Mouse (Mus musculus) spleen, adult 18-20 months (tissue): Measurements from ENCODE around the gene Tmeff1.
A peak's percentile ranks its signal among the peaks of the same experiment; 100 is the strongest.
"Not testable (repeated sequence)": the region's sequence is repeated elsewhere in the genome, so short reads cannot be mapped to it uniquely, and the experiment has no call there.

Experiments used
- DNase-seq, 2 experiments: peaks; one replicate each; pipeline ENCODE4 v3.0.0; 2022; ENCODE audit warnings: mixed read lengths in 2 of 2

The Tmeff1 gene

DNA sequence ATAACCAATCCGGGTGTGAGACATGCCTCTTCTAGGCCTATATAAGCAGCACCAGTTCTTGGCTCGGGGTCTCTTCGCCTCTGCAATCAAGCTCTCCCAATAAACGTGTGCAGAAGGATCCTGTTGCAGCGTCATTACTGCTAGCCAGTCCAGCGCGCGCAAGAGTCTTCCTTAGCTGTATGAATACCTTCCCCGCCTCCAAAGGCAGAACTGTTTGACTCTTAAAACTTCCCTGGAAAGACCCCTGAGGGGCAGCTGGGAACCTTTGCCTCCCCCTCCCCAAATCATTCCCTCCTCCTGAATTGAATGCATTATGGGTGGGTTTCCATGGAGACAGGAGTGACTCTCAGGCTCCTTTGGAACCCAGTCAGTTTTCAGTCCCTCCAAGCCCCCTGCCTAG lies 93.8 kb downstream of the Tmeff1 start:
- DNase-seq, result no peak

- not testable (repeated sequence) for DNase-seq
Observed at GRCm38 (mm10) chr4:48679728-48680127, 94.8 kb downstream of the Tmeff1 start.

DNA sequence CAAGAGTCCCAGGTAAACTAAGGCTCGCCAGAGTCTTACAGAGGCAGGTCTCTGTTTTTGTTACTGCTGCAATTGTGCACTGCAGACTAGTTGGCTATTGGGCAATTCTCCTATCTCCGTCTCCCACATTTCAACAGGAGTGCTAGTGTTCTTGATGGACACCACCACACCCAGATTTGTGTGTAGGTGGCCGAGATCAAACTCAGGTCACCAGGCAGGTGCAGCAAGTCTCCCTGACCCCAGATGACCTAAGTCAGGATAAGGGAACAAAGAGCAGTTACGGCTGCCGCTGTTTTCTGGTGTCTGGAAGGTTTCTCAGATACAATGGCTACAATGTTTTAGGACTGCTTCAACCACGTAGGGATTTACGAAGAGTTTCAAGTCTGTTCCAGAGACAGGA lies 95.2 kb downstream of the Tmeff1 start:
- no peak for DNase-seq

DNA sequence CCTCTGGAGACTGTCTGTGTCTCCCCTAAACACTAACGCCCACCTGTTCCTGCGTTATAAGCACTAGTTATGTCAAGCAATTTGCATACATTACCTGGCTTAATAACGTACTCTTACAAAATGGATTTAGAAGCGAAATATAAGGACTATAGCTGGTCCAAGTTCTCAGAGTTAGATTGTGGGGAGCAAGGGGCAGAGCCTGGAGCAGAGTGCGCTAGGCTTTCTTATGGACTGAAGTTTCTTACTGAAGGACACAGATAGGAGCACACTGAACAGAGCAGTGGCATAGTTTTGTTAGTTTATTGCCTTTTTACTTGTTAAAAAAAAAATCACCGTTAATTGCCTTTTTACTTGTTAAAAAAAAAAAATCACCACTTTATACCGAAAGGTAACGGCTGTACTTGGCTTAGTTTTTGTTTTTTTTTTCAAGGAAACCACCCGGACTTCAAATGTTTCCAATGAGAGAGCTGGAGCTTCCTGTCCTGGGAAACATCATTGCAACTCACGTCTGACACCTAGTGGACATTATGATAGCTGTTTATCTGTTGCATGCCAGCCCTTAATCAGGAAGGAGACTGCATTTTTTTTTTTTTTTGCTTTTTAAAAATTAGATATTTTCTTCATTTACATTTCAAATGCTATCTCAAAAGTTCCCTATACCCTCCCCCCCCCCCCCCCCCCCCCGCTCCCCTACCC lies 95.8 kb downstream of the Tmeff1 start:
- no peak for DNase-seq

- DNase-seq, result no peak
Observed at GRCm38 (mm10) chr4:48683126-48683525, 98.2 kb downstream of the Tmeff1 start.

DNA sequence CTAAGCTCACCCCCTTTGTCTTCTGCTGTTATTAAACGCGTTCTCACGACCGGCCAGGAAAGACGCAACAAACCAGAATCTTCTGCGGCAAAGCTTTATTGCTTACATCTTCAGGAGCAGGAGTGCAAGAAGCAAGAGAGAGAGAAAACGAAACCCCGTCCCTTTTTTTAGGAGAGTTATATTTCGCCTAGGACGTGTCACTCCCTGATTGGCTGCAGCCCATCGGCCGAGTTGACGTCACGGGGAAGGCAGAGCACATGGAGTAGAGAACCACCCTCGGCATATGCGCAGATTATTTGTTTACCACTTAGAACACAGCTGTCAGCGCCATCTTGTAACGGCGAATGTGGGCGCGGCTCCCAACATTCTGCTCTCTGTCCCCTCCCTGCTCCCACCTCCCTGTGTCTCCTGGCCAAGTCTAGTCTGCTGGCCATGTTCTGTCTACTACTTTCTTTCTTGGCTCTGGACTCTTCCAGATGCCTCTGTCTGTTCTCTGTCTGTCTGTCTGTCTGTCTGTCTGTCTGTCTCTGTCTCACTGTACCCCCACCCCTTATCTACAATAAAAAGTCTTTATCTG lies 98.7 kb downstream of the Tmeff1 start:
- not testable (repeated sequence) for DNase-seq

DNA sequence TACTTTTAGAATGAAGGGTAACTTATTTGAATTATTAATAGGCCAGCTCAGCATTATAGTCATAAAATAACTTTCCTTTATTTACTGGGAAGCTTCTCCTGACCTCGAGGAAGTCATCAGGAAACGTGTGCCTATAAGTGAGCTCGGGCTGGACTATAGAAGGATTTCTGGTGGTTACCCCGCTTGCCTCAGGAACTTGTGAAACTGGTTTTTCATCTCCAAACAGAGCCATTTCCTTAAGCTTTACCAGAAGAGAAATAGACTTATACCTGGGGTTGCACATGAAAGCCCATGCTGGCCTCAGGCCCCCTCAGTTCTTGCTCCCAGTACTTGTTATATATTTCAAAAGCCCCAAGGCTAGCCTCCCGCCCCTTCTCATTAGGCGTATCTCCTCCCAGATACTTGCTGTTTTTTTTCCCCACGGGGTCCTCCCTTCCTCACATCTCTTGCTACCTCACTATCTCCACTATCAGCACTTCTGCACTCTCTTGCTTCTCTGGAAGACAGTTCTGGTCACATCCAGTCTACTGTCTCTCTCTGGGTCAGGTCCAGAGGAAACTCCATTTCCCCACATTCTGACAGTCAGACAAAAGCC lies 99.7 kb downstream of the Tmeff1 start:
- DNase-seq, result no peak

- no peak for DNase-seq
Observed at GRCm38 (mm10) chr4:48688148-48688547, 103.2 kb downstream of the Tmeff1 start.

DNA sequence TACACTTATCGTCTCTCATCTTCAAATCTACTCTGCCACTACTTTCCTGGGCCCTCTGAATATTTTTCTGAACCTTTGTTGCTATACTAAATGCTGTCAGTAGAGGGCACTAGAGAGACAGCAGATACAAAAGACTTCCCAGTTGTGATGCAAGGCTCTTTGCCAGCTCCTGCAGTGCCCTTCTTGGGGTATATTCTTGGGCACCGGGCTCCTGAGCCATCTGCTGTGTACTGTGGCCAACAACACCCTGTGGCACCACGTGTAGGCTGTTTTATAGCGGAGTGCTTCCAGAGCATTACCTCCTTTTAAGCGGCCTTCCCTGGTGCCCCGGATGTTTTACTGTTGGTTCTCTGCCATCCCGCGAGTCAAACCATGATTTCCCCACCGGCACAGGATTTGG lies 105.7 kb downstream of the Tmeff1 start:
- peak in 1 of 2 experiments; percentile 2 for DNase-seq

DNA sequence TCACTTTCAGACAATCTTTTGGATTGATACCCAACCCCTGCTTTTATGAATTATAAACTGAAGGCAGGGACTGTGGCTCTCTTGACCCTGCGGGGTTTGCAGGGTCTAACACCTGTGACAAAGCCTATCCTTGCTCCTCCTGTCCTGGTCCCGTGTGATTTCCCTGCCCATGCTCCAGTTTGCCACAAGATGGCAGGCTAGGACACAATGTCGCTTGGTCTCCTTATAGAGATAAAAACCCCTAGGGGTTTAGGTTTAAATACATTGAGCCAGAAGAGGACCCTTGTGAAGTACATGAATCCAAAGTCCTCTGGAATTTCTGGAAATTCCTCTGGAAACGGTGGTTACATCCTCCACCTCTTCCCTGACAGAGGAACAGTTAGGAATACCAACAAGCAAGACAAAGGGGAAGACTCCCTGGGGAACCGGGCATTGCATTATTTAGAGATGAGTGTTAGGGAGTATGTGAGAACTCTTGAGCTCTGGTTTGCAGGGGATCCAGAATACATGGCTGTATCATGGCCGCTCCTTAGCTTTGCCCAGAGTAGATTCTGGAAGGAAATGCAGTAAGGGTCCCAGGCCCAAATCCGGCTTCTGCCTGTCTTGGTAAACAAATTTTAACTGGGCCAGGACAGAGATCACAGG lies 106.9 kb downstream of the Tmeff1 start:
- no peak for DNase-seq

- no peak for DNase-seq
Observed at GRCm38 (mm10) chr4:48692736-48693292, 107.8 kb downstream of the Tmeff1 start.

- DNase-seq, result no peak
Observed at GRCm38 (mm10) chr4:48696706-48697105, 111.7 kb downstream of the Tmeff1 start.

GRCm38 (mm10) chr4:48697302-48697701 lies 112.3 kb downstream of the Tmeff1 start:
- DNase-seq, result no peak
